In genomic region chr4:152202418-152202817, GRCm38 (mm10) we compare ENCODE assay signal across 21 mouse cellular contexts. TPM values are rescaled to one million over a fixed set of nuclear protein-coding genes. Genes with fewer than 3 reads are reported as not detected.
DNase-seq lines count a peak whose midpoint lies in the region; ATAC-seq and TF ChIP-seq lines count a peak whose summit lies in the region.
"Had no signal": no experiment of that assay in that cellular context is flagged by ENCODE, and none has a peak within 500 bp of the region (broad histone marks: within the 10 kb centered on the region; RNA-seq: fewer than 3 reads in every experiment).

No protein-coding gene starts in this region.

- no peak overlapping the region for H3K9ac ChIP-seq in kidney, postnatal 0 days (ENCODE audit: low read depth, low read length)
- H3K9ac ChIP-seq: liver, embryonic 15.5 days; neural tube, embryonic 13.5 days had no signal

- no peak overlapping the region for H3K4me3 ChIP-seq in heart, embryonic 10.5 days
- H3K4me3 ChIP-seq in cortical plate, adult 2 months (ENCODE audit: insufficient read depth, low read length): no peak overlapping the region
- H3K4me3 ChIP-seq in kidney, postnatal 0 days (replicated peaks; ENCODE audit: low read depth, low read length): no peak overlapping the region
- H3K4me3 ChIP-seq in lung, adult 2 months (replicated peaks; ENCODE audit: extremely low read depth, low read depth, low read length): no peak overlapping the region
- H3K4me3 ChIP-seq: gastrocnemius, adult 2 months; hindbrain, embryonic 10.5 days; liver, embryonic 15.5 days; neural tube, embryonic 13.5 days had no signal

- ATAC-seq in kidney, postnatal 0 days (replicated peaks; ENCODE audit: low FRiP score, low read depth): no peak; the same call in 1 of the 2 replicates

- no peak for TF ChIP-seq CTCF in cortical plate, adult 2 months (IDR thresholded peaks at IDR 0.05; ENCODE audit: extremely low read depth, insufficient read depth, low read length)
- no peak for TF ChIP-seq CTCF in kidney, postnatal 0 days (IDR thresholded peaks at IDR 0.05; ENCODE audit: low read depth)
- TF ChIP-seq CTCF in lung, adult 2 months (IDR thresholded peaks at IDR 0.05; ENCODE audit: insufficient read depth, low read length): no peak

- H3K27me3 ChIP-seq in heart, embryonic 10.5 days (ENCODE audit: insufficient read depth, poor library complexity, severe bottlenecking): no peaks in the 10 kb centered on the region
- H3K27me3 ChIP-seq in kidney, postnatal 0 days (ENCODE audit: insufficient read depth, low read length): no peaks in the 10 kb centered on the region
- H3K27me3 ChIP-seq: liver, embryonic 15.5 days; neural tube, embryonic 13.5 days had no signal

- H3K4me1 ChIP-seq in heart, embryonic 10.5 days: peaks cover 44% of the 10 kb centered on the region
- H3K4me1 ChIP-seq in cortical plate, adult 2 months (ENCODE audit: control insufficient read depth, insufficient read depth, low read length): peaks cover 15% of the 10 kb centered on the region
- H3K4me1 ChIP-seq in kidney, postnatal 0 days (replicated peaks; ENCODE audit: insufficient read depth, low read length): peaks cover 24% of the 10 kb centered on the region
- peaks cover 8% of the 10 kb centered on the region for H3K4me1 ChIP-seq in lung, adult 2 months (ENCODE audit: control insufficient read depth, insufficient read depth, low read length)

- TF ChIP-seq POLR2A in cortical plate, adult 2 months (IDR thresholded peaks at IDR 0.05; ENCODE audit: extremely low read depth, insufficient read depth, low read length): no peak
- no peak for TF ChIP-seq POLR2A in lung, adult 2 months (IDR thresholded peaks at IDR 0.05; ENCODE audit: borderline replicate concordance, extremely low read depth, low read depth, low read length)

- WGBS in heart, embryonic 10.5 days: 73% methylated on average over 1 of the region's 1 CpGs
- 58% methylated on average over 1 of the region's 1 CpGs for WGBS in kidney, postnatal 0 days
- 100% methylated on average over 1 of the region's 1 CpGs for WGBS in lung, adult 2 months

- intact Hi-C loops in heart, postnatal 36 days (cut with DNase I): no loop called here

- H3K4me2 ChIP-seq in kidney, postnatal 0 days (ENCODE audit: low read length): no peak overlapping the region
- H3K4me2 ChIP-seq: liver, embryonic 15.5 days; midbrain, embryonic 11.5 days; neural tube, embryonic 13.5 days had no signal

- no peak for DNase-seq in heart, embryonic 10.5 days (ENCODE audit: low spot score)
- no peak for DNase-seq in heart, postnatal 36 days
- DNase-seq in kidney, adult 11 months: peak; percentile 58
- DNase-seq in kidney, postnatal 4 days: no peak
- peak; percentile 53 for DNase-seq in kidney, postnatal 0 days (ENCODE audit: low spot score)
- DNase-seq in right cerebral cortex, postnatal 36 days (ENCODE audit: low spot score in 2 of 2): no peak
- no peak for DNase-seq in lung, adult 2 months
- DNase-seq: adrenal gland, postnatal 25 days; cerebellum, adult 11-12 months; cerebellum, postnatal 14 days; gastrocnemius, adult 2 months; thymus, adult 18-20 months had no signal

- H3K27ac ChIP-seq in heart, embryonic 10.5 days: peak overlapping the region; percentile 70; the same call in 1 of the 2 replicates
- peak overlapping the region; percentile 22 for H3K27ac ChIP-seq in cortical plate, adult 2 months (ENCODE audit: insufficient read depth, low read length)
- H3K27ac ChIP-seq in kidney, postnatal 0 days: peak overlapping the region; percentile 55
- H3K27ac ChIP-seq: gastrocnemius, adult 2 months; liver, embryonic 15.5 days; neural tube, embryonic 13.5 days had no signal

- no peaks in the 10 kb centered on the region for H3K9me3 ChIP-seq in heart, embryonic 10.5 days
- H3K9me3 ChIP-seq in kidney, postnatal 0 days (replicated peaks; ENCODE audit: low read length): no peaks in the 10 kb centered on the region
- H3K9me3 ChIP-seq: G1E; hindbrain, embryonic 10.5 days; liver, embryonic 15.5 days; neural tube, embryonic 13.5 days had no signal

- no peaks in the 10 kb centered on the region for H3K36me3 ChIP-seq in heart, embryonic 10.5 days
- no peaks in the 10 kb centered on the region for H3K36me3 ChIP-seq in kidney, postnatal 0 days (ENCODE audit: insufficient read depth, low read length)
- H3K36me3 ChIP-seq: hindbrain, embryonic 10.5 days; liver, embryonic 15.5 days; neural tube, embryonic 13.5 days had no signal

RNA-seq across cellular contexts. Expression of gene Acot7, which starts 24.5 kb away (rescaled TPM):
- polyA plus RNA-seq in heart, embryonic 10.5 days (2016; fragmentation: Nextera tagmentation; extraction: Ambion mirVana): 43.7 and 48.9 TPM in 2 replicates
- 10 to 100 TPM; 58.7 to 59.1 TPM for total RNA-seq in heart, postnatal 36 days (2021)
- polyA plus RNA-seq in cortical plate, adult 2 months (2012; rRNA removed): 333 and 334 TPM in 2 replicates
- polyA plus RNA-seq in kidney, postnatal 0 days (2015; fragmentation: Nextera tagmentation; extraction: Ambion mirVana): 56.4 and 63.5 TPM in 2 replicates
- polyA plus RNA-seq in lung, adult 2 months (2012; rRNA removed): 118 and 125 TPM in 2 replicates

RNA-seq across cellular contexts. Expression of gene Hes2, which starts 43.8 kb away (rescaled TPM):
- not detected in 2 replicates for polyA plus RNA-seq in heart, embryonic 10.5 days (2016; fragmentation: Nextera tagmentation; extraction: Ambion mirVana)
- not detected for total RNA-seq in heart, postnatal 36 days (2021)
- polyA plus RNA-seq in cortical plate, adult 2 months (2012; rRNA removed): not detected in 2 replicates
- 0.41 and 0.78 TPM in 2 replicates for polyA plus RNA-seq in kidney, postnatal 0 days (2015; fragmentation: Nextera tagmentation; extraction: Ambion mirVana)
- 5.4 and 6.2 TPM in 2 replicates for polyA plus RNA-seq in lung, adult 2 months (2012; rRNA removed)
- total RNA-seq: adrenal gland, postnatal 25 days; gastrocnemius, adult 2 months; layer of hippocampus, postnatal 25 days; left cerebral cortex, postnatal 14 days had no signal
- polyA plus RNA-seq: forebrain, embryonic 11.5 days; liver, embryonic 15.5 days had no signal

RNA-seq across cellular contexts. Expression of gene Espn, which starts 50.2 kb away (rescaled TPM):
- 1.4 and 4.0 TPM in 2 replicates for polyA plus RNA-seq in heart, embryonic 10.5 days (2016; fragmentation: Nextera tagmentation; extraction: Ambion mirVana)
- total RNA-seq in heart, postnatal 36 days (2021): 1 to 10 TPM; 1.8 to 2.7 TPM
- polyA plus RNA-seq in cortical plate, adult 2 months (2012; rRNA removed): 1.8 and 2.6 TPM in 2 replicates
- polyA plus RNA-seq in kidney, postnatal 0 days (2015; fragmentation: Nextera tagmentation; extraction: Ambion mirVana): 32.9 and 35.0 TPM in 2 replicates
- polyA plus RNA-seq in lung, adult 2 months (2012; rRNA removed): 9.8 and 16.3 TPM in 2 replicates

Comparison
In these comparisons a context has a peak if more than half of its experiments do, and no peak if none do; other contexts are left out.
1. DNase-seq: peak in kidney, adult 11 months (single experiment) and kidney, postnatal 0 days (single experiment); none in heart, embryonic 10.5 days (single experiment), heart, postnatal 36 days (0 of 2), kidney, postnatal 4 days (0 of 2), right cerebral cortex, postnatal 36 days (0 of 2) and lung, adult 2 months (single experiment).
2. Peak in every context shown above with its lines, with median percentiles within 50 percentile points of each other: H3K27ac ChIP-seq.